Mouse (Mus musculus) Patski (cell line): ENCODE results near the gene Bri3bp. TPM values are rescaled to one million over a fixed set of nuclear protein-coding genes. Genes with fewer than 3 reads are reported as not detected.
"Not testable (repeated sequence)": the region's sequence is repeated elsewhere in the genome, so short reads cannot be mapped to it uniquely, and the experiment has no call there.

Experiments used
- ATAC-seq: fragments of 100-300 bp; one replicate; pipeline ENCODE4 v1.8.0; 2021
- CTCF ChIA-PET: fragments of 350-600 bp; sonication (Branson Sonifier 250); formaldehyde crosslinking; loops from one replicate; lab custom pipeline; 2022; ENCODE audit warnings: inconsistent platforms; lab: Charles Lee
- POLR2A ChIA-PET: fragments of 350-600 bp; sonication (Branson Sonifier 250); formaldehyde crosslinking; loops from one replicate; lab custom pipeline; 2022; ENCODE audit warnings: antibody characterized with exemption, inconsistent platforms; lab: Charles Lee
- DNase-seq: peaks from one replicate; pipeline ENCODE4 v3.0.0-alpha.2; 2011; ENCODE audit warnings: low read depth, low spot score
- H3K27me3 ChIP-seq: fragments of 371-371 bp; one replicate; pipeline ENCODE4 v1.5.1; 2021
- CTCF ChIP-seq: fragments of 100-300 bp; IDR thresholded peaks from one replicate; pipeline ENCODE4 v1.5.1; 2021
- in situ Hi-C: fragments of 300-500 bp; cut with MboI; formaldehyde crosslinking; loops from 3 replicates; pipeline ENCODE4 v1.11.1; 2018; ENCODE audit warnings: low pct_unique_long_range_greater_than_20kb, mixed read lengths
- polyA plus RNA-seq: library from polyadenylated mRNA; unstranded; gene quantifications from one replicate; pipeline ENCODE4 v1.2.3, GENCODE M21; 2021

Bri3bp gene
- polyA plus RNA-seq, 1 experiment from 2014 or later: 83.7 TPM

DNA sequence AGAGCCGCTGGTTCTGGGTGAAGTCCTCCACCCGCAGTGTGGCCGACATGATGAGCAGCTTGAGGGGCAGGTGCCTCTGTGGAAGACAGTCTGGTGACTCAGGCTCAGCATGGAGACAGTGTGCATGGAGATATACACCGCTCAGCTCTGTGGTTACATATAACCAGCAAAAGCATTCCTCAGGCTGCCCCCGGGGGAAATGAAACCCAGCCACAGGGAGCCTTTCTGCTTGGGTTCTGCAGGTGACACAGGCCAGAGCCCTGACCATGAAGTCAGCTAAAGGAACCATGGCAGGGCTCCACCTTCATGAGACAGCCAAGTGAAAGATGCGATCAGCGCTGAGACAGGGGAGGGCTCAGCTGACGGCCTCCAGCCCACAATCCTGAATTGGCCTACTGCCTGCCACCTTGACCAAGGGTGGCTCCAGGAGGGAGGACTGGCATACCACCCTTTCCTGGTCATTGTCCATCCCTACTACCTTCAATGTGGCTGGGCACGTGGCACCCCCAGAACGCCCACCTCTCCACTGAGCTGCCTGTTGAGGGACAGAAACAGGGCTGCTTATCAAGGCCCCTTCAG, 15.6 kb upstream of the Bri3bp start:
- H3K27me3 ChIP-seq: no peaks in the 10 kb centered on the region
- TF ChIP-seq CTCF: no peak
- ChIA-PET POLR2A (interaction anchor here (0.6 to 2.8 kb wide), 6 partner anchors 14 to 50 kb away, joined by 3 to 13 read pairs (median 4); partner anchors contain the start of genes Aacs and Bri3bp), CTCF (interaction anchor here (0.8 to 4.6 kb wide), 7 partner anchors 13 to 62 kb away, joined by 3 to 44 read pairs (median 4); no protein-coding TSS in a partner anchor)
- peak; percentile 99 for DNase-seq
- peak; percentile 85 for ATAC-seq
- in situ Hi-C loops: no loop called here

GRCm38 (mm10) chr5:125426343-125426742, 15.0 kb upstream of the Bri3bp start:
- ChIA-PET POLR2A (interaction anchor here (0.7 to 2.8 kb wide), 9 partner anchors 10 to 50 kb away, joined by 3 to 13 read pairs (median 4); partner anchors contain the start of genes Aacs and Bri3bp), CTCF (interaction anchor here (0.8 to 4.6 kb wide), 7 partner anchors 13 to 62 kb away, joined by 3 to 44 read pairs (median 4); no protein-coding TSS in a partner anchor)
- in situ Hi-C loops: no loop called here
- no peaks in the 10 kb centered on the region for H3K27me3 ChIP-seq
- TF ChIP-seq CTCF: no peak
- ATAC-seq: peak; percentile 89
- DNase-seq: peak; percentile 87

- in situ Hi-C loops, DNase-seq, ATAC-seq: not testable (repeated sequence)
These were observed 9.0 kb upstream of the Bri3bp start for GRCm38 (mm10) chr5:125432324-125432723.

GRCm38 (mm10) chr5:125433793-125434337, 7.5 kb upstream of the Bri3bp start, which contains the start of gene Dhx37:
TSS of gene Dhx37 (minus strand) at chr5:125434121.
- ChIA-PET POLR2A (interaction anchor here (0.5 to 1.4 kb wide), 3 partner anchors 8 to 27 kb away, joined by 3 to 6 read pairs (median 4); partner anchors contain the start of gene Bri3bp), CTCF (interaction anchor here (1.7 to 2.6 kb wide), 2 partner anchors 8 to 21 kb away, joined by 7 read pairs; partner anchors contain the start of gene Bri3bp)
- ATAC-seq (peak; percentile 95), DNase-seq (peak; percentile 79)
- in situ Hi-C loops: no loop called here
- no peaks in the 10 kb centered on the region for H3K27me3 ChIP-seq
- TF ChIP-seq CTCF: no peak

More at GRCm38 (mm10) chr5:125432324-125432723, 9.0 kb upstream of the Bri3bp start:
- ChIA-PET CTCF (interaction anchor here (1.2 to 2.6 kb wide), 5 partner anchors 10 to 26 kb away, joined by 3 to 7 read pairs (median 3); partner anchors contain the start of gene Bri3bp), POLR2A (interaction anchor here (1.1 to 1.4 kb wide), 2 partner anchors 9 to 14 kb away, joined by 3 to 6 read pairs; partner anchors contain the start of gene Bri3bp)
- not testable (repeated sequence) for H3K27me3 ChIP-seq

DNA sequence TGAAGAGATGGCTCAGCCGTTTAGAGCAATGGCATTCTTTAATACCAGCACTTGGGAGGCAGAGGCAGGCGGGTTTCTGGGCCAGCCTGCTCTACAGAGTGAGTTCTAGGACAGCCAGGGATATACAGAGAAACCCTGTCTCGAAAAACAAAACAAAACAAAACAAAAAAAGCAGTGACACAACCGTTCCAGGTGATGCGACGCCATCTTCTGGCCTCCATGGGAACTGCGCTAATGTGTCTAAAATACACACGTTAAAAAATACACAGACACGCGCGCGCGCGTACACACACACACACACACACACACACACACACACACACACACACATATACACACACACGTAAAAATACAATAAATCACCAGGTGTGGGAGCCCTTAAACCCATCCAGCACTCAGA, 7.0 kb upstream of the Bri3bp start:
- DNase-seq, ATAC-seq, in situ Hi-C loops: not testable (repeated sequence)

GRCm38 (mm10) chr5:125440583-125441233, 660 bp upstream of the Bri3bp start:
- in situ Hi-C loops: no loop called here
- ATAC-seq: peak; percentile 3
- TF ChIP-seq CTCF: no peak

More for the DNA sequence above, 7.0 kb upstream of the Bri3bp start:
- H3K27me3 ChIP-seq: not testable (repeated sequence)
- CTCF ChIA-PET: interaction anchor here (2.6 kb wide), 1 partner anchor 22 kb away, joined by 7 read pairs; no protein-coding TSS in a partner anchor
- POLR2A ChIA-PET: interaction anchor here (0.6 kb wide), 1 partner anchor 16 kb away, joined by 3 read pairs; no protein-coding TSS in a partner anchor

GRCm38 (mm10) chr5:125442136-125442995, 998 bp downstream of the Bri3bp start:
- no peaks in the 10 kb centered on the region for H3K27me3 ChIP-seq
- in situ Hi-C loops: no loop called here
- no peak for ATAC-seq
- DNase-seq: no peak
- POLR2A ChIA-PET: interaction anchor here (0.7 to 3.1 kb wide), 7 partner anchors 9 to 58 kb away, joined by 3 to 13 read pairs (median 4); no protein-coding TSS in a partner anchor
- CTCF ChIA-PET: interaction anchor here (0.8 to 2.0 kb wide), 4 partner anchors 9 to 59 kb away, joined by 3 to 7 read pairs (median 4); partner anchors contain the start of gene Dhx37
- no peak for TF ChIP-seq CTCF

More at GRCm38 (mm10) chr5:125440583-125441233, 660 bp upstream of the Bri3bp start:
- no peaks in the 10 kb centered on the region for H3K27me3 ChIP-seq
- POLR2A ChIA-PET: interaction anchor here (1.3 to 3.1 kb wide), 3 partner anchors 14 to 57 kb away, joined by 4 to 13 read pairs (median 6); no protein-coding TSS in a partner anchor
- CTCF ChIA-PET: interaction anchor here (1.0 to 3.0 kb wide), 4 partner anchors 7 to 46 kb away, joined by 3 to 10 read pairs (median 5); partner anchors contain the start of gene Dhx37
- DNase-seq: no peak

- TF ChIP-seq CTCF: no peak
- H3K27me3 ChIP-seq: no peaks in the 10 kb centered on the region
- ChIA-PET POLR2A (no interaction called here), CTCF (interaction anchor here (0.8 to 1.8 kb wide), 2 partner anchors 10 to 60 kb away, joined by 3 to 4 read pairs; no protein-coding TSS in a partner anchor)
- in situ Hi-C loops: no loop called here
- DNase-seq (no peak), ATAC-seq (no peak)
These were observed 2.0 kb downstream of the Bri3bp start for GRCm38 (mm10) chr5:125443335-125443734.

DNA sequence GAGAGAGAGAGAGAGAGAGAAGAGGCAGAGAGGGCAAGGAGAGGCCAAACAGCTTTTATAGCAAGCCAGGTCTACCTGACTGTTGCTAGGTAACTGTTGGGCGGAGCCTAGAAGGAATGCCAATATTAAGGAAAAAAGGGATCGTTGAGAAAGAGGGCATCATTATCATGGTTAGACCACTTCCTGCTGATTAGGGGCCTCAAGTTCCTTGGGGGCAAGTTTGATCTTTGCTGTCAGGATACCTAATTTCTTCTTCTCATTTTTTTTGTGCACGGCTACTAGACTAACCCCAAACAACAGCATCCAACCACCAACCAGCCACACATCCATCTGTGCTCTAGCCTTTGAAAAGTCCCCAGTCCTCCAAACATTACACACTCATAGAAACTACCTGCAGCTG, 2.5 kb downstream of the Bri3bp start:
- ChIA-PET POLR2A (no interaction called here), CTCF (interaction anchor here (0.8 kb wide), 1 partner anchor 9 kb away, joined by 3 read pairs; no protein-coding TSS in a partner anchor)
- ATAC-seq: no peak
- in situ Hi-C loops: no loop called here
- TF ChIP-seq CTCF: no peak
- H3K27me3 ChIP-seq: no peaks in the 10 kb centered on the region
- no peak for DNase-seq
